ENCODE assay signal across 43 mouse cellular contexts in genomic region chr3:124581001-124581400, GRCm38 (mm10). TPM values are rescaled to one million over a fixed set of nuclear protein-coding genes. Genes with fewer than 3 reads are reported as not detected.
"Had no signal": no experiment of that assay in that cellular context is flagged by ENCODE, and none has a peak within 500 bp of the region (broad histone marks: within the 10 kb centered on the region; RNA-seq: fewer than 3 reads in every experiment).

1700003H04Rik (minus strand) TSS chr3:124581101.

- H3K27ac ChIP-seq: heart, embryonic 10.5 days; heart, embryonic 13.5 days; heart, embryonic 15.5 days; hindbrain, embryonic 10.5 days; hindbrain, embryonic 12.5 days; hindbrain, embryonic 13.5 days; hindbrain, embryonic 14.5 days; hindbrain, embryonic 15.5 days; hindbrain, postnatal 0 days; intestine, embryonic 15.5 days; kidney, embryonic 15.5 days; kidney, postnatal 0 days; layer of hippocampus, adult 2 months had no signal

- DNase-seq: heart, postnatal 10 days; heart, postnatal 14 days; heart, postnatal 36 days; heart, postnatal 4 days; kidney, adult 11 months; kidney, adult 18-20 months; kidney, adult 2 months; kidney, adult 8-10 months; kidney, adult 9 months; kidney, postnatal 10 days; kidney, postnatal 14 days; kidney, postnatal 25 days; kidney, postnatal 36 days; kidney, postnatal 4 days; layer of hippocampus, adult 9-11 months; layer of hippocampus, postnatal 36 days had no signal

- ATAC-seq: hindbrain, embryonic 16.5 days; hindbrain, postnatal 0 days; inflammation-experienced regulatory T-cells, adult 6 months; intestine, embryonic 15.5 days; intestine, embryonic 16.5 days; intestine, postnatal 0 days had no signal

- H3K36me3 ChIP-seq: heart, embryonic 10.5 days; heart, embryonic 12.5 days; heart, embryonic 13.5 days; heart, embryonic 15.5 days; hindbrain, embryonic 10.5 days; hindbrain, embryonic 12.5 days; hindbrain, embryonic 13.5 days; hindbrain, embryonic 15.5 days; intestine, embryonic 15.5 days; kidney, embryonic 15.5 days had no signal

- H3K27me3 ChIP-seq: heart, embryonic 12.5 days; heart, embryonic 13.5 days; heart, embryonic 15.5 days; hindbrain, embryonic 12.5 days; hindbrain, embryonic 13.5 days; hindbrain, embryonic 15.5 days; intestine, embryonic 15.5 days; kidney, embryonic 15.5 days had no signal

- H3K4me1 ChIP-seq: heart, embryonic 10.5 days; heart, embryonic 12.5 days; heart, embryonic 13.5 days; heart, embryonic 15.5 days; hindbrain, embryonic 10.5 days; hindbrain, embryonic 12.5 days; hindbrain, embryonic 13.5 days; hindbrain, embryonic 15.5 days; intestine, embryonic 15.5 days; kidney, embryonic 15.5 days had no signal

- H3K4me3 ChIP-seq: heart, embryonic 10.5 days; heart, embryonic 12.5 days; heart, embryonic 13.5 days; heart, embryonic 15.5 days; hindbrain, embryonic 10.5 days; hindbrain, embryonic 12.5 days; hindbrain, embryonic 13.5 days; hindbrain, embryonic 15.5 days; intestine, embryonic 15.5 days; kidney, embryonic 15.5 days; layer of hippocampus, adult 2 months had no signal

RNA-seq across cellular contexts. Expression of gene 1700003H04Rik, which starts in this region (rescaled TPM):
- polyA plus RNA-seq: heart, embryonic 10.5 days; heart, embryonic 11.5 days; heart, embryonic 12.5 days; heart, embryonic 13.5 days; heart, embryonic 14.5 days; heart, embryonic 15.5 days; heart, embryonic 16.5 days; heart, postnatal 0 days; hindbrain, embryonic 10.5 days; hindbrain, embryonic 11.5 days; hindbrain, embryonic 12.5 days; hindbrain, embryonic 13.5 days; hindbrain, embryonic 14.5 days; hindbrain, embryonic 15.5 days; hindbrain, embryonic 16.5 days; hindbrain, postnatal 0 days; inflammation-experienced regulatory T-cells, adult 6 months; intestine, embryonic 14.5 days; intestine, embryonic 15.5 days; intestine, embryonic 16.5 days; intestine, postnatal 0 days; kidney, adult 2 months; kidney, embryonic 14.5 days; kidney, embryonic 15.5 days; kidney, embryonic 16.5 days; kidney, postnatal 0 days; large intestine, adult 2 months had no signal
